Mouse (Mus musculus) neural tube, embryonic 14.5 days (tissue): ENCODE results near the gene Wdr26. TPM values are rescaled to one million over a fixed set of nuclear protein-coding genes. Genes with fewer than 3 reads are reported as not detected.

Source experiments
- ATAC-seq: fragments of 200-750 bp; cut with Nextera tagmentation; 2 replicates; pipeline ENCODE4 v1.8.0; 2017; ENCODE audit warnings: low read depth, mild to moderate bottlenecking, moderate TSS enrichment, moderate library complexity
- H3K27ac ChIP-seq: fragments of 300-500 bp; sonication (generic); 2 replicates; pipeline ENCODE4 v1.5.1; 2014; ENCODE audit warnings: low read depth, mild to moderate bottlenecking, control low read depth, low read length, moderate library complexity, mixed read lengths
- H3K27me3 ChIP-seq: fragments of 300-500 bp; sonication (generic); 2 replicates; pipeline ENCODE4 v1.6.1; 2014; ENCODE audit warnings: low read length; ENCODE audit not compliant: control insufficient read depth, insufficient read depth
- H3K36me3 ChIP-seq: fragments of 300-500 bp; sonication (generic); 2 replicates; pipeline ENCODE4 v1.6.1; 2014; ENCODE audit warnings: low read length, mixed read lengths; ENCODE audit not compliant: control insufficient read depth, insufficient read depth
- H3K4me1 ChIP-seq: fragments of 300-500 bp; sonication (generic); 2 replicates; pipeline ENCODE4 v1.6.1; 2014; ENCODE audit warnings: low read length; ENCODE audit not compliant: control insufficient read depth, insufficient read depth
- H3K4me2 ChIP-seq: fragments of 300-500 bp; sonication (generic); 2 replicates; pipeline ENCODE4 v1.6.1; 2014; ENCODE audit warnings: mild to moderate bottlenecking, low read depth, low read length, control low read depth
- H3K4me3 ChIP-seq: fragments of 300-500 bp; sonication (generic); 2 replicates; pipeline ENCODE4 v1.5.1; 2014; ENCODE audit warnings: low read depth, low read length, control low read depth, mixed read lengths
- H3K9ac ChIP-seq: fragments of 300-500 bp; sonication (generic); replicated peaks from 2 replicates; pipeline ENCODE4 v1.6.1; 2014; ENCODE audit warnings: low read depth, mild to moderate bottlenecking, control low read depth, low read length, mixed read lengths
- H3K9me3 ChIP-seq: fragments of 300-500 bp; sonication (generic); 2 replicates; pipeline ENCODE4 v1.6.1; 2016; ENCODE audit warnings: low read length; ENCODE audit not compliant: control insufficient read depth
- WGBS: fragments of 180-500 bp; shearing (Covaris S2); extraction: QIAGEN DNeasy Blood & Tissue Kit; methylation state at CpG from one replicate; pipeline ENCODE4 v1.1.7; 2014; 5-methylcytosine and 5-hydroxymethylcytosine counted together
- polyA plus RNA-seq: library from polyadenylated mRNA; unstranded; fragments of >200 nt; fragmentation: Nextera tagmentation; extraction: Ambion mirVana; gene quantifications from 2 replicates; pipeline ENCODE4 v1.2.1, GENCODE M21; 2014

Wdr26 gene
- polyA plus RNA-seq, 1 experiment from 2014 or later: 53.0 TPM

GRCm38 (mm10) chr1:181150827-181151534 lies 60.8 kb downstream of the Wdr26 start:
- under 1% methylated on average over 59 of the region's 59 CpGs for WGBS
- Histone ChIP-seq H3K9me3 (no peaks in the 10 kb centered on the region), H3K9ac (peak overlapping the region; percentile 95), H3K4me2 (peak overlapping the region; percentile 51), H3K27ac (peak overlapping the region; percentile 91), H3K4me1 (peaks cover 8% of the 10 kb centered on the region; the same call in 1 of the 2 replicates), H3K4me3 (peak overlapping the region; percentile 92), H3K27me3 (no peaks in the 10 kb centered on the region), H3K36me3 (0 out of 2 replicates have a peak, but pooled peaks cover 8% of the 10 kb centered on the region)
- ATAC-seq: peak; percentile 93

DNA sequence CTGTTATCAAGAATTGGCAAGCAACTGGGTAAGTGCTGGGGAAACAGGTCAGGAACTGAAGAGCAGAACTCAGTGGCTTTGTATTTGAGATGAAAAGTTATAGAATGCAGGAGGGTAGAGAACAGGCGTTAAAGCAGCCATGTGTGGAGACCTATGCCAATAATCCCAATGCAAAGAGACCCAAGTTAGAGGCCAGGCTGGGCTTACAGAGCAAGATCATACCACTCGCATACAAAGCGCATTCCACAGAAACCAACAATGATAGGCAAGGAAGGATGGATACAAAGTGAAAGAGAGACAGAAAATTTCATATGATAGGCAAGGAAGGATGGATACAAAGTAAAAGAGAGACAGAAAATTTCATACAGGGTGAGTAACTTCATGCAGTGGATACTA lies 61.4 kb downstream of the Wdr26 start:
- H3K4me1 ChIP-seq: peaks cover 8% of the 10 kb centered on the region; the same call in 1 of the 2 replicates
- H3K36me3 ChIP-seq: 0 out of 2 replicates have a peak, but pooled peaks cover 5% of the 10 kb centered on the region
- WGBS: 62% methylated on average over 3 of the region's 3 CpGs
- no peaks in the 10 kb centered on the region for H3K9me3 ChIP-seq
- H3K27me3 ChIP-seq: no peaks in the 10 kb centered on the region
- H3K27ac ChIP-seq: peak overlapping the region; percentile 91; the same call in 1 of the 2 replicates
- H3K4me3 ChIP-seq: peak overlapping the region; percentile 92
- ATAC-seq: peak; percentile 33
- H3K9ac ChIP-seq: no peak overlapping the region
- no peak overlapping the region for H3K4me2 ChIP-seq

GRCm38 (mm10) chr1:181149373-181150017 lies 62.3 kb downstream of the Wdr26 start:
- no peak overlapping the region for H3K9ac ChIP-seq
- no peaks in the 10 kb centered on the region for H3K9me3 ChIP-seq
- 84% methylated on average over 3 of the region's 3 CpGs for WGBS
- no peak for ATAC-seq
- no peak overlapping the region for H3K4me3 ChIP-seq
- no peaks in the 10 kb centered on the region for H3K36me3 ChIP-seq
- H3K4me2 ChIP-seq: no peak overlapping the region
- H3K27me3 ChIP-seq: no peaks in the 10 kb centered on the region
- H3K4me1 ChIP-seq: peaks cover 14% of the 10 kb centered on the region
- H3K27ac ChIP-seq: no peak overlapping the region

- Histone ChIP-seq H3K4me1 (peaks cover 14% of the 10 kb centered on the region), H3K4me3 (no peak overlapping the region), H3K9me3 (no peaks in the 10 kb centered on the region), H3K4me2 (no peak overlapping the region), H3K36me3 (no peaks in the 10 kb centered on the region), H3K27me3 (no peaks in the 10 kb centered on the region), H3K27ac (no peak overlapping the region), H3K9ac (no peak overlapping the region)
- WGBS: 82% methylated on average over 5 of the region's 5 CpGs
- ATAC-seq: no peak
Observed at GRCm38 (mm10) chr1:181148540-181148939, 63.3 kb downstream of the Wdr26 start.

DNA sequence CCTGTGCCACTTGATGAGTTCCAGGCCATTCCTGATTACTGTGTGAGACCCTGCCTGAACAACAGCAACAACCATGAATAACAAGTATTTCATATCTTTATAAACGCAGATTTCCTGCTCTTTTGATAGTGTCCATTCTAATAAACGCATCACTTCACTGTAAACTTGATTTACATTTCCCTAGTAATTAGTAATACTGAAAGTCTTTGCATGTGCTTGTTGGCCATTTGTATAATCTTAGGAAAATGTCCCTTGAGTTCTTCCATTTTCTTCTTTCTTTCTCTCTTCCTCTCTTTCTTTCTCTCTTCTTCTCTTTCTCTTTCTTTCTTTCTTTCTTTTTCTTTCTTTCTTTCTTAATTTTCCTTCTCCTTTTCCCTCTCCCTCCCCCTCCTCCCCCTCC lies 65.6 kb downstream of the Wdr26 start:
- H3K27ac ChIP-seq: no peak overlapping the region
- no peak for ATAC-seq
- peaks cover 12% of the 10 kb centered on the region for H3K4me1 ChIP-seq
- WGBS: 90% methylated on average over 2 of the region's 2 CpGs
- H3K36me3 ChIP-seq: peaks cover 4% of the 10 kb centered on the region; the same call in 1 of the 2 replicates
- no peak overlapping the region for H3K4me2 ChIP-seq
- no peak overlapping the region for H3K9ac ChIP-seq
- no peaks in the 10 kb centered on the region for H3K9me3 ChIP-seq
- no peak overlapping the region for H3K4me3 ChIP-seq
- H3K27me3 ChIP-seq: no peaks in the 10 kb centered on the region

DNA sequence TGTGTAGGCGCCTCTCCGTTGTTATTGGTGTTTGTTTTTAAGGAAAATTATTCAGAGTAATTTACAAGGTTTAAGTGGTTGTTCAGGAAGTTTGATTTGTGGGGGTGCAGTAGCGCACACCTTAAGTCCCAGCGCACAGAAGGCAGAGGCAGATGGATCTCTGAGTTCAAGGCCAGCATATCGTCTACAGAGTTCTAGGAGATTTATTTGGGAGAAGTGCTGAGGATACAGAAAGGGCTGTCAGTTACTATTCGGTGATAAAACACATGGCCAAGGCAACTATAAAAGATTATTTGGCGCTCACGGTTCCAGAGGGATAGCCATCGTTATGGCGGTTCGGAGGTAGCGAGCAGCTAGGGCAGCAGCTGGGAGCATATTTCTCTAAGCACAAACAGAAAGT lies 66.8 kb downstream of the Wdr26 start:
- Histone ChIP-seq H3K36me3 (peaks cover 6% of the 10 kb centered on the region; the same call in 1 of the 2 replicates), H3K27ac (no peak overlapping the region), H3K4me1 (peaks cover 12% of the 10 kb centered on the region), H3K27me3 (no peaks in the 10 kb centered on the region), H3K9me3 (no peaks in the 10 kb centered on the region), H3K9ac (peak overlapping the region; percentile 0; the same call in 1 of the 2 replicates), H3K4me3 (peak overlapping the region; percentile 92), H3K4me2 (peak overlapping the region; percentile 73)
- ATAC-seq: no peak
- WGBS: 10% methylated on average over 12 of the region's 12 CpGs

- ATAC-seq: peak; percentile 100
- peak within 1 kb of the TSS; percentile 73 for H3K4me2 ChIP-seq
- H3K9ac ChIP-seq: peak within 1 kb of the TSS; percentile 53
- H3K36me3 ChIP-seq: peaks cover 10% of the 10 kb centered on the region
- under 1% methylated on average over 52 of the region's 52 CpGs for WGBS
- H3K27ac ChIP-seq: peak within 1 kb of the TSS; percentile 62
- H3K4me3 ChIP-seq: peak within 1 kb of the TSS; percentile 92
- no peaks in the 10 kb centered on the region for H3K9me3 ChIP-seq
- H3K27me3 ChIP-seq: no peaks in the 10 kb centered on the region
- peaks cover 12% of the 10 kb centered on the region for H3K4me1 ChIP-seq
Observed at GRCm38 (mm10) chr1:181143950-181144836, 67.6 kb downstream of the Wdr26 start, which contains the start of the genes Nvl and Cnih4. Nvl (minus strand) TSS chr1:181144204. Cnih4 (plus strand) TSS chr1:181144693.

- ATAC-seq: peak; percentile 51; the same call in 1 of the 2 replicates
- under 1% methylated on average over 12 of the region's 12 CpGs for WGBS
- peak overlapping the region; percentile 62 for H3K27ac ChIP-seq
- H3K4me1 ChIP-seq: peaks cover 12% of the 10 kb centered on the region
- H3K4me3 ChIP-seq: peak overlapping the region; percentile 92
- no peaks in the 10 kb centered on the region for H3K9me3 ChIP-seq
- peak overlapping the region; percentile 73 for H3K4me2 ChIP-seq
- no peaks in the 10 kb centered on the region for H3K27me3 ChIP-seq
- peaks cover 10% of the 10 kb centered on the region for H3K36me3 ChIP-seq
- peak overlapping the region; percentile 53 for H3K9ac ChIP-seq
Observed at GRCm38 (mm10) chr1:181143609-181143949, 68.2 kb downstream of the Wdr26 start.
